Mouse (Mus musculus) heart, embryonic 12.5 days (tissue): ENCODE measurements around the gene Mrps21. TPM values are rescaled to one million over a fixed set of nuclear protein-coding genes. Genes with fewer than 3 reads are reported as not detected.
"Not testable (repeated sequence)": the region's sequence is repeated elsewhere in the genome, so short reads cannot be mapped to it uniquely, and the experiment has no call there.

Source experiments
- ATAC-seq: fragments of 200-750 bp; cut with Nextera tagmentation; 2 replicates; pipeline ENCODE4 v1.8.0; 2017; ENCODE audit warnings: moderate TSS enrichment, moderate library complexity; ENCODE audit not compliant: insufficient number of reproducible peaks, low FRiP score
- H3K27ac ChIP-seq: fragments of 300-500 bp; sonication (generic); 2 replicates; pipeline ENCODE4 v1.5.1; 2016; ENCODE audit warnings: mild to moderate bottlenecking, moderate library complexity; ENCODE audit not compliant: poor library complexity, severe bottlenecking
- H3K27me3 ChIP-seq: fragments of 300-500 bp; sonication (generic); replicated peaks from 2 replicates; pipeline ENCODE4 v1.6.1; 2016; ENCODE audit warnings: mild to moderate bottlenecking, moderate library complexity
- H3K36me3 ChIP-seq: fragments of 300-500 bp; sonication (generic); 2 replicates; pipeline ENCODE4 v1.6.1; 2016; ENCODE audit warnings: mild to moderate bottlenecking, moderate library complexity
- H3K4me1 ChIP-seq: fragments of 300-500 bp; sonication (generic); replicated peaks from 2 replicates; pipeline ENCODE4 v1.6.1; 2016; ENCODE audit warnings: mild to moderate bottlenecking
- H3K4me2 ChIP-seq: fragments of 300-500 bp; sonication (generic); 2 replicates; pipeline ENCODE4 v1.6.1; 2016; ENCODE audit warnings: mild to moderate bottlenecking, moderate library complexity
- H3K4me3 ChIP-seq: fragments of 300-500 bp; sonication (generic); 2 replicates; pipeline ENCODE4 v1.5.1; 2016; ENCODE audit warnings: mild to moderate bottlenecking
- H3K9ac ChIP-seq: fragments of 300-500 bp; sonication (generic); 2 replicates; pipeline ENCODE4 v1.6.1; 2016; ENCODE audit warnings: mild to moderate bottlenecking, moderate library complexity
- H3K9me3 ChIP-seq: fragments of 300-500 bp; sonication (generic); replicated peaks from 2 replicates; pipeline ENCODE4 v1.6.1; 2016; ENCODE audit warnings: mild to moderate bottlenecking, moderate library complexity
- WGBS: fragments of 180-500 bp; shearing (Covaris S2); methylation state at CpG from one replicate; pipeline ENCODE4 v1.1.7; 2016; 5-methylcytosine and 5-hydroxymethylcytosine counted together
- polyA plus RNA-seq: library from polyadenylated mRNA; unstranded; fragments of >200 nt; fragmentation: Nextera tagmentation; extraction: Ambion mirVana; gene quantifications from 2 replicates; pipeline ENCODE4 v1.2.1, GENCODE M21; 2016

Mrps21 gene
- polyA plus RNA-seq, 1 experiment from 2014 or later: 408 TPM

DNA sequence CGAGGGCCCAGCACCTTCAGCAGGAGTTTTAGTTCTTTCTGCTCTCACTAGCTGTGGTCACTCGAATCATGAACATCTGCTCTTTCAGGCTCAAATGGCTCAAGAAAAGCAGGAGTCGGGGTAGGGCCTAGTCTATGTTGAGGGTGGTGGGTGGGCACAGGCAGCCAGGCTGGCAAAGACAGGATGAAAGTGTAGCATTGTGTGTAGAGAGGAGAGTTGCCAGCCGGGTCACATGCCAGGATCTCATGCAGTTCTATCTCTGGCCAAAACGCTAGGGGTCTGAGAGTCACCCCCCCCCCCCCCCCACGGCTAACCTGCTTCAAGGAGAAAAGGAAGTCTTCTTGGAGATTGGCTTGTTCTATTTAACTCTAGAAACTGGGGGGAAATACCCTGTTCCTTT lies 31.3 kb upstream of the Mrps21 start:
- 27% methylated on average over 6 of the region's 6 CpGs for WGBS
- H3K4me1 ChIP-seq: peaks cover 44% of the 10 kb centered on the region
- H3K27ac ChIP-seq: peak overlapping the region; percentile 66
- H3K4me3 ChIP-seq: peak overlapping the region; percentile 8
- peak overlapping the region; percentile 46; the same call in 1 of the 2 replicates for H3K9ac ChIP-seq
- H3K36me3 ChIP-seq: peaks cover 9% of the 10 kb centered on the region; the same call in 1 of the 2 replicates
- ATAC-seq: no peak
- no peaks in the 10 kb centered on the region for H3K27me3 ChIP-seq
- no peaks in the 10 kb centered on the region for H3K9me3 ChIP-seq
- peak overlapping the region; percentile 73 for H3K4me2 ChIP-seq

DNA sequence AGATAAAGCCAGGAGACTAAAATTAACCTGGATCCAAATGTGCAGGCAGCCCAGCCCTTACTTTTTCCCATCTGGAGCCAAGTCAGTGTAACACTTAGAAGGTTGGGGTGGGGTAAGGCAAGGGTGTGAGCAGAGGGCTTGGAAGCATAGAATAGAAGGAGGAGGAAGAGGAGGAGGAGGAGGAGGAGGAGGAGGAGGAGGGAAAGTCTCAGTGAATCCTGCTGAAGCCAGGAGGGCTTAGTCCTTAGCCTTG lies 31.0 kb upstream of the Mrps21 start:
- no peak for ATAC-seq
- Histone ChIP-seq H3K27ac (peak overlapping the region; percentile 66), H3K4me3 (peak overlapping the region; percentile 8; the same call in 1 of the 2 replicates), H3K9me3 (no peaks in the 10 kb centered on the region), H3K36me3 (peaks cover 12% of the 10 kb centered on the region; the same call in 1 of the 2 replicates), H3K4me1 (peaks cover 44% of the 10 kb centered on the region), H3K9ac (peak overlapping the region; percentile 46), H3K4me2 (peak overlapping the region; percentile 73), H3K27me3 (no peaks in the 10 kb centered on the region)

DNA sequence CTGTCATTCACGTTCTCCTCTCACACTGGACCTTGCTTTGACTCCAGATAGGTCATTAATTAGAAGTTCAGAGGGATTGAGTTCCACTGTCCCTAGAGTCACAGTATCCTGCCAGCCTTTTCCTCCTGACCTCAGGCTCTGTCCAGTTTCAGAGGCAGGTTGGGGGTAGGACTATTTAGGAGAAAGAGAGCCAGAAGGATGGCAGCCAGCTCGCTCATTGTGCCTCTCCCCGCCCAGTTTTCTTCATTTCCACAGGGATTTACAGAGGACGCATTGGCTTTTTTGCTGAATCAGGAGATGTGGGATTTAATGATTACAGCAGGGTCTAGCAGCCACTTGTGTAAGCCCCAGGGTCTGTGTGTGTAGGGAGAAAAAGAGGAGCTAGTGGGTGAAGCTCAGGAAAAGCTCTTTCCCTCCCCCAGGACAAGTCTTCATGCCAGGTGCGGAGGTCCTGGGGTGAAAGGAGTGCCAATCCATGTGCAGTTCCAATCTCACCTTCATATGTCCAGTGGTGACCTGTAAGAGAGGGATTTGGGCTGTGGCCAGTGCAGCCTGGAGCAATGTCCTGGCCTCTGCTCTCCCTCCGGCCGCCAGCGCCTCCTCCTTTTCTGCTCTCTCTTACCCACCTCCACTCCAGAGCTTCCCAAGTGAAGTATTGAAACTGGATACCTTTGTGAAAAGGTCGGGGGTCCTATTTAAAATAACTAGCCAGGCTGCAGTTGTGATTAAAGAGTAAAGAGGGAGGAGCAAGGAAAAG lies 30.5 kb upstream of the Mrps21 start:
- Histone ChIP-seq H3K4me2 (peak overlapping the region; percentile 73), H3K9ac (peak overlapping the region; percentile 46), H3K36me3 (peaks cover 12% of the 10 kb centered on the region; the same call in 1 of the 2 replicates), H3K4me3 (no peak overlapping the region), H3K27ac (peak overlapping the region; percentile 66; the same call in 1 of the 2 replicates), H3K9me3 (no peaks in the 10 kb centered on the region), H3K27me3 (no peaks in the 10 kb centered on the region), H3K4me1 (peaks cover 44% of the 10 kb centered on the region)
- WGBS: 59% methylated on average over 9 of the region's 9 CpGs
- no peak for ATAC-seq

DNA sequence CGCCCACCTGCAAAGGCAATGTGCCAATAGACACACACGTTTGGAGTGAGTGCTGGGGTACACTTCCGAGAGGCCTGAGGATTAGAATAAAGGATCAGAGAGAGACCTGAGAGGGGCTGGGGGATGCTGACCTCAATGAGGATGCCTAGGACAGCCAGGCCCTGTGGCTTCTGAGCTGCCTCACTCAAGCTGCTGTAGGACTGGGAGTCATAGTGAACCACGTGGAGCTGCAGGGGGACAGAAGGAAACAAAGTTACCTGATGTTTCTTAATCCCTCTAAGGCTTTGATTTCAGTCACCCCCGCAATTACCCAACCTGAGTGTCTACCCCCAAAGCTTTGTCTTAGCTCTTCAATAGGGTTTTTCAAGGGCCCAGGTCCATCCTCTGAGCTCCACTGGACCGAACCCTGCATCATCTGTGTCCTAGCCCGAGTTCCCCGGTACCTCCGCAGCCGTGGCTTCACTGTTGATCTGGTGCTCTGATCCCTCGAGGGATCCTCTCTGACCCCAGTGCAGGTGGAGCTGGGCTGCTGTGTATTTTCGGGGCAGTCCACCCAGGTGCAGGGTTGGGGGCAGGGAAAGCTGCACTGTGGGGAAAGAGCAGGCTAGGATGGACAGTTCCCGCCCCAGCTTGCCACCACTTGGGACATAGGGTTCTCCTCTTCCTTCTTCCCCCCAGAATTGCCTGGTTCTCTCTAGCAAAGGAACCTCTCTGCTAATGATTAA lies 28.6 kb upstream of the Mrps21 start:
- Histone ChIP-seq H3K9me3 (no peaks in the 10 kb centered on the region), H3K36me3 (peaks cover 19% of the 10 kb centered on the region; the same call in 1 of the 2 replicates), H3K4me1 (peaks cover 35% of the 10 kb centered on the region), H3K27ac (no peak overlapping the region), H3K27me3 (no peaks in the 10 kb centered on the region), H3K4me2 (no peak overlapping the region), H3K4me3 (no peak overlapping the region), H3K9ac (no peak overlapping the region)
- ATAC-seq: no peak
- WGBS: 74% methylated on average over 13 of the region's 13 CpGs

DNA sequence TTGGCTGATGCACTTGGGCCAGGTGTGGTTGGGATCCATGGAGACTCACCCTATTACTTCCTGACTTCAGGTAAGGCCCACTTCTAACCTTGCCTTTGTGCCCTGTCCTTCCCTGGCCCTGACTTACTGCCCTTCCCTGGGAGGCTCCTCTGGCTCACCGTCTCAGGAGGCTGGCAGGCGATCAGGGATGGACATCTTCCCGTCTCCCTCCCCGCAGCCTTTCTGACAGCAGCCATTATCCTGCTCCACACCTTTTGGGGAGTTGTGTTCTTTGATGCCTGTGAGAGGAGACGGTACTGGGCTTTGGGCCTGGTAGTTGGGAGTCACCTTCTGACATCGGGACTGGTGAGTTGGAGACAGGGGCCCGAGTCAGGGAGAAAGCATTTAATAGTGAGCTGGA lies 24.2 kb upstream of the Mrps21 start:
- H3K27me3 ChIP-seq, ATAC-seq, H3K4me3 ChIP-seq, H3K9me3 ChIP-seq, H3K27ac ChIP-seq: not testable (repeated sequence)
- 81% methylated on average over 7 of the region's 7 CpGs for WGBS
- Histone ChIP-seq H3K4me2 (peak overlapping the region; percentile 83), H3K4me1 (peaks cover 33% of the 10 kb centered on the region), H3K36me3 (peaks cover 19% of the 10 kb centered on the region; the same call in 1 of the 2 replicates), H3K9ac (0 out of 2 replicates have a peak overlapping the region, but pooled peaks have one; percentile 8)

DNA sequence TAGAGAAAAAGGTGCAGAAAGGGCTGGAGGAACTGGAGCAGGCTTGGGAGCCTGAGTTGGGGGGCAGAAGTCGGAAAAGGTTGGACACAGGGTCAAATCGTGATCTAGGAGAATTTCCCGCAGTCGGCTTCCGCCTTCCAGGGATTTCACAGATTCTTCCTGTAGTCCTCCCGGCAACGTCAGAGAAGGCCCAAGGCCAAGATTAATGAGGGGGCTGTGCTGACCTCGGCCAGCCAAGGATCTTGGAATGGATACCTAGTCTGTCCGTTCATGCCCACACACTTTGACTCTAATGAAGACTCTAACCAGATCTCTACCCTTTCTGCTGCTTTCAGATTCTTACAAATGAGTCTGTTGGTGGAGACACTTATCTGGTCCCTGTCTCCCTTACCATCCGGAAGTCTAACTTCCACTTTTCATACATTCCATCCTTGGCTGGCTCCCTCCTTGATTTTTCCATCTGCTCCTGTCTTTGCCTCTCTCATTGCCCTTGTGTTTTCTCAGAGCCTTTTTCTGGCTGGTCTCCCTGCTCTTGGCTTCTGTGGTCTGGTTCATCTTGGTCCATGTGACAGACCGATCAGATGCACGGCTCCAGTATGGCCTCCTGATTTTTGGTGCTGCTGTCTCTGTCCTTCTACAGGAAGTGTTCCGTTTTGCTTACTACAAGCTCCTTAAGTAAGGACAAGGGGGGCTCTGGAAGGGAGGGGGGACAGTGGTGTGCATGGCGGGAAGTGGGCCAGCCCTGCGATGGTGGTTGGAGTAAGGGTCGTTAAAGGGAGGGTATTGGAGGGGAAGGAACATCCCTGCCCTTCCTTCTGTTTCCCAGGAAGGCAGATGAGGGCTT lies 23.2 kb upstream of the Mrps21 start:
- Histone ChIP-seq H3K27me3 (no peaks in the 10 kb centered on the region), H3K9ac (peak overlapping the region; percentile 83), H3K4me2 (peak overlapping the region; percentile 83), H3K4me3 (peak overlapping the region; percentile 77), H3K9me3 (no peaks in the 10 kb centered on the region), H3K36me3 (peaks cover 19% of the 10 kb centered on the region; the same call in 1 of the 2 replicates), H3K27ac (peak overlapping the region; percentile 88), H3K4me1 (peaks cover 36% of the 10 kb centered on the region)
- ATAC-seq: 0 out of 2 replicates have a peak, but pooled peaks have one; percentile 3
- 8% methylated on average over 16 of the region's 16 CpGs for WGBS

- under 1% methylated on average over 31 of the region's 43 CpGs for WGBS
- H3K4me2 ChIP-seq: peak within 1 kb of the TSS; percentile 83
- H3K4me1 ChIP-seq: peaks cover 36% of the 10 kb centered on the region
- H3K9me3 ChIP-seq, H3K27me3 ChIP-seq: not testable (repeated sequence)
- peak within 1 kb of the TSS; percentile 77 for H3K4me3 ChIP-seq
- peaks cover 19% of the 10 kb centered on the region; the same call in 1 of the 2 replicates for H3K36me3 ChIP-seq
- peak within 1 kb of the TSS; percentile 83 for H3K9ac ChIP-seq
- H3K27ac ChIP-seq: peak within 1 kb of the TSS; percentile 90
- peak; percentile 95 for ATAC-seq
Observed at GRCm38 (mm10) chr3:95893606-95894316, 22.4 kb upstream of the Mrps21 start, which contains the start of gene Aph1a. Gene Aph1a (plus strand): TSS chr3:95893969.

DNA sequence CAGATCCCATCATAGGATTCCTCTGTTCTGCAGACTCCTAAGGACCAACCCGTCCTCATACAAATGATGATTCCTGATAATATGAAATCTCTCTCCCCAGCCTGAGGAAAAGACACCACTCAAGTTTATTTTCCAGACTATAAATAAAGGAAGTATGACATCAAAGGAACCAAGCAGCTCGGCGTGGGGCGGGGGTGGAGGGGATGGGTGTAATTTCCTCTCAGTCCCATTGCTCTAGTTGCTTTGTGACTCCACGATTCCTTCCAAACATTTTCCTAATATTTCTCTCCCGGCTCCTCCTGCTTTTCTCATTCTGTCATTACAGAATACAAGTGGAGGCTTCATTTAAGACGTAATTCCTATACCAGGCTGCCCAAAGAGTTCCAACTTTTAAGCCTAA lies 21.8 kb upstream of the Mrps21 start:
- WGBS: 18% methylated on average over 7 of the region's 7 CpGs
- Histone ChIP-seq H3K27ac (peak overlapping the region; percentile 88), H3K9me3 (no peaks in the 10 kb centered on the region), H3K36me3 (peaks cover 14% of the 10 kb centered on the region; the same call in 1 of the 2 replicates), H3K4me3 (peak overlapping the region; percentile 77), H3K9ac (peak overlapping the region; percentile 58; the same call in 1 of the 2 replicates), H3K27me3 (no peaks in the 10 kb centered on the region), H3K4me2 (peak overlapping the region; percentile 68), H3K4me1 (peaks cover 36% of the 10 kb centered on the region)
- no peak for ATAC-seq

DNA sequence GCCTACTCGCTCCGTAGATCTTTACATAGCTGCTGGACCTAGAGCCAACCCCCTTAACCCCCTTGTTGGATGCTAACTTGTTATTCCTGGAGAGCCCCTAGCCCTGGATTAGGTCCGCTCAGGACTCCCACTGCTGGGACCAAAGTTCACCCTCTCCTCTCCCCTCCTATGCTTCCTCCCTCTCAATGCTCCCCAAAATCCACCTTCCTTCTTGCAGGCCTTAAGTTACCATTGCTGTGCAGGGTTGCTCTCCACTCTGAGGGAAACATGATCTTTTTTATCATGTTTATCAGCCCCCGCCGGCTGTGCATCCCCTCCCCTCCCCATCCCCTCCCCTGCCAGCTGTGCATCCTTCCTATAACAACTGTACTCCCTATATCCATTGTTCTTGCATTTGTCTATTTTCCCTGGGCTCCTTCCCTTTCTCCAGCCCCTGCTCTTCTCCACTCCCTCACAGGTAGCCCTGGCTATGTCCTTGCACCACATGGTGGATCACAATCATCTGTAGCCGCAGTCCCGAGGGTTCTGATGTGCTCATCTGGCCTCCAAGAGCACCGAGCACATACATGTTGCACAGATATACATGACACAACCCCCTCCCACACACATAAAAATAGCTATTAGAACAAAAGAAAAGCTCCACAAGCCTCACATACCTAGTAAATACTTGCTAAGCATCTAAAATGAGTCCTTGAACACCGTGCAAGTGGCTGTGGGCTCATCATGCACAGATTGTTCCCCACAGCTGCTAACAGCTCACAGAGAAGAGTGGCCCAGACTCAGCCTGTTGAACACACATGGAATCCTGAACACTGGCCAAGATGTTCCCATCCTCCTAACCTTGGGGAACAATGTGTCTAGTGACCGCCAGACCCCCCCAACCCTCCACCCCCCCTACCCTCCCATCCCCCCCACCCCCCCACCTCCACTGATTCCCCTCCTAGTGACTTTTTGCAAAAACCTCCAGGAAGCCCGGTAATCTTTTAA lies 21.0 kb upstream of the Mrps21 start:
- Histone ChIP-seq H3K27me3 (no peaks in the 10 kb centered on the region), H3K4me1 (peaks cover 36% of the 10 kb centered on the region), H3K9me3 (no peaks in the 10 kb centered on the region), H3K4me2 (peak overlapping the region; percentile 68), H3K4me3 (peak overlapping the region; percentile 38), H3K27ac (peak overlapping the region; percentile 90), H3K36me3 (peaks cover 14% of the 10 kb centered on the region), H3K9ac (peak overlapping the region; percentile 63)
- WGBS: 31% methylated on average over 11 of the region's 11 CpGs
- no peak; the same call in 1 of the 2 replicates for ATAC-seq
